Mouse (Mus musculus): ENCODE measurements around the gene Sbk3. TPM values are rescaled to one million over a fixed set of nuclear protein-coding genes. Genes with fewer than 3 reads are reported as not detected.

The Sbk3 gene
- polyA plus RNA-seq, 1 experiment from 2014 or later, result 0.13 TPM

- H3K4me3 ChIP-seq (replicated peaks), result no peak within 1 kb of the TSS
- peak within 1 kb of the TSS; percentile 100 for H3K27ac ChIP-seq
- no peaks in the 10 kb centered on the region for H3K27me3 ChIP-seq
- H3K4me1 ChIP-seq (replicated peaks), result peaks cover 63% of the 10 kb centered on the region
- no peaks in the 10 kb centered on the region for H3K9me3 ChIP-seq
- peaks cover 6% of the 10 kb centered on the region for H3K36me3 ChIP-seq
- H3K4me2 ChIP-seq (replicated peaks), result peak within 1 kb of the TSS; percentile 76
- 0 out of 2 replicates have a peak, but pooled peaks have one; percentile 8 for ATAC-seq
- H3K9ac ChIP-seq (replicated peaks), result peak within 1 kb of the TSS; percentile 70
- WGBS, result 2% methylated on average over 6 of the region's 6 CpGs
Measured at GRCm38 (mm10) chr7:4925441-4926381, 45.3 kb downstream of the Sbk3 start, which contains the start of gene Ssc5d. Gene Ssc5d, plus strand, starts transcription at chr7:4925785.

DNA sequence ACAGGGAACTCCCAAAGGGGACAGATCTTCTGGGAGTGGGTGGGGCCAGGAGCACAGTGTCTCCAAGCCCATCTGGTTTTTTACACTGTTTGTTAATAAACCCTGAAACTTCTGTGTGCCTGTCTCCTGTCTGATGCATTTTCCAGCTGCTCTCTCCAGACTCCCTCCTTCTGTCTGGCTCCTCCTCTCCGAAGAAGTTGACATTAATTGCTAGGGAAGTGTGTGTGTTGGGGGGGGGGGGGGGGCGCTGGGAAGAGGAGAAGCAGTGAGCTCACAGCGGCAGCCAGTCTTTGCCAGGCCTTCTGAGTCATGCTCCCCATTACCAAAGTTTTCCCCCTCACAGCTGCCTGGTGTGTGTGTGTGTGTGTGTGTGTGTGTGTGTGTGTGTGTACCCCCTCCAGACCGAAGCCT lies 46.1 kb downstream of the Sbk3 start:
- Histone ChIP-seq H3K4me2 (replicated peaks) (peak overlapping the region; percentile 76), H3K27me3 (no peaks in the 10 kb centered on the region), H3K36me3 (peaks cover 14% of the 10 kb centered on the region), H3K9me3 (no peaks in the 10 kb centered on the region), H3K27ac (peak overlapping the region; percentile 100), H3K4me3 (replicated peaks) (no peak overlapping the region), H3K9ac (replicated peaks) (peak overlapping the region; percentile 70; the same call in 1 of the 2 replicates), H3K4me1 (replicated peaks) (peaks cover 68% of the 10 kb centered on the region)
- 4% methylated on average over 3 of the region's 4 CpGs for WGBS
- no peak for ATAC-seq

DNA sequence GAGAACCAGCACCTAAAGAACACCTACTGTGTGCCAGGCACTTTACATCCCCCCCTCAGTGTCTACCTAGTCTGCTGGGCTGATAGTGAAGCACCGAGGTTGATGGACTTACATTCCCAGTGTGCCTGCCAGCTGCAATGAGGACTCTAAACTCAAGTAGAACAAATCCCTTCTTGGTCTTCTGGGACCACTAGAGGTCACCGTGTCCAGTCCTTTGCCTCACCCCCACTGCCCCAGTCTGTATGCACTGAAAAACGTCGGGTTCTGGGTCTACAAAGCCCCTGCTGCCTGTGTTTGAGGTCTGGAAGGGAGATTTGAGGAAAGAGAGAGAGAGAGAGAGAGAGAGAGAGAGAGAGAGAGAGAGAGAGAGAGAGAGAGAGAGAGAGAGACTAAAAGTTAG lies 46.5 kb downstream of the Sbk3 start:
- peak overlapping the region; percentile 100 for H3K27ac ChIP-seq
- H3K9me3 ChIP-seq, result no peaks in the 10 kb centered on the region
- H3K27me3 ChIP-seq, result no peaks in the 10 kb centered on the region
- ATAC-seq, result no peak
- peaks cover 68% of the 10 kb centered on the region for H3K4me1 ChIP-seq (replicated peaks)
- H3K9ac ChIP-seq (replicated peaks), result peak overlapping the region; percentile 70
- peak overlapping the region; percentile 42 for H3K4me3 ChIP-seq (replicated peaks)
- H3K36me3 ChIP-seq, result peaks cover 19% of the 10 kb centered on the region
- 5% methylated on average over 4 of the region's 4 CpGs for WGBS
- H3K4me2 ChIP-seq (replicated peaks), result peak overlapping the region; percentile 76

DNA sequence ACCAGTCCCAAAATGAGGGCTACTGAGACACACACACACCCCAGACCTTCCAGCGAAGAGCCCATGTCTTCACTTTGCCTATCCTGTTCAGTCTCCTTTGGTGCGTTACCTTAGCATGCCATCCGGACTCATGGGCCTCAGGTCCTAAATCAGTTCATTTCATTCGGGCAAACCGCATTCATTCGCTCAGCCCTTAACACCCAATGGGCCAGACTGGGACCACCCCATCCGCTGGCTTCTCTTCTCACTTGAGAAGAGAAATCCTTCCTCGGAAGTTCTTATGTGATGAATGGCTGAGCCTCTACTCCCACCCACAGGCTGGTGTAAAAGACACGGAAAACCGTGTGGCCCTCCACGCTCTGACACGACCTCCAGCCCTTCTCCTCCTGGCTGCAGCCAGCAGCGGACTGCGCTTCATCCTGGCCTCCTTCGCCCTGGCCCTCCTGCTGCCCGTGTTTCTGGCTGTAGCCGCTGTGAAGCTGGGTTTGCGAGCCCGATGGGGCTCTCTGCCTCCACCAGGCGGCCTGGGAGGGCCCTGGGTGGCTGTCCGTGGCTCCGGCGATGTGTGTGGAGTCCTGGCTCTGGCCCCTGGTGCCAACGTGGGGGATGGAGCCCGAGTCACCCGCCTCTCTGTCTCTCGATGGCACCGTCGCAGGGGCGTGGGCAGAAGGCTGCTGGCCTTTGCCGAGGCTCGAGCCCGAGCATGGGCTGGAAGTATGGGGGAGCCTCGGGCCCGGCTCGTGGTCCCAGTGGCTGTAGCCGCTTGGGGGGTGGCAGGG lies 47.2 kb downstream of the Sbk3 start:
- peak overlapping the region; percentile 76 for H3K4me2 ChIP-seq (replicated peaks)
- peaks cover 26% of the 10 kb centered on the region for H3K36me3 ChIP-seq
- WGBS, result 3% methylated on average over 37 of the region's 37 CpGs
- peak; percentile 21 for ATAC-seq
- H3K27me3 ChIP-seq, result no peaks in the 10 kb centered on the region
- H3K4me1 ChIP-seq (replicated peaks), result peaks cover 68% of the 10 kb centered on the region
- H3K4me3 ChIP-seq (replicated peaks), result peak overlapping the region; percentile 42
- H3K9ac ChIP-seq (replicated peaks), result peak overlapping the region; percentile 70
- H3K27ac ChIP-seq, result peak overlapping the region; percentile 100
- no peaks in the 10 kb centered on the region for H3K9me3 ChIP-seq

DNA sequence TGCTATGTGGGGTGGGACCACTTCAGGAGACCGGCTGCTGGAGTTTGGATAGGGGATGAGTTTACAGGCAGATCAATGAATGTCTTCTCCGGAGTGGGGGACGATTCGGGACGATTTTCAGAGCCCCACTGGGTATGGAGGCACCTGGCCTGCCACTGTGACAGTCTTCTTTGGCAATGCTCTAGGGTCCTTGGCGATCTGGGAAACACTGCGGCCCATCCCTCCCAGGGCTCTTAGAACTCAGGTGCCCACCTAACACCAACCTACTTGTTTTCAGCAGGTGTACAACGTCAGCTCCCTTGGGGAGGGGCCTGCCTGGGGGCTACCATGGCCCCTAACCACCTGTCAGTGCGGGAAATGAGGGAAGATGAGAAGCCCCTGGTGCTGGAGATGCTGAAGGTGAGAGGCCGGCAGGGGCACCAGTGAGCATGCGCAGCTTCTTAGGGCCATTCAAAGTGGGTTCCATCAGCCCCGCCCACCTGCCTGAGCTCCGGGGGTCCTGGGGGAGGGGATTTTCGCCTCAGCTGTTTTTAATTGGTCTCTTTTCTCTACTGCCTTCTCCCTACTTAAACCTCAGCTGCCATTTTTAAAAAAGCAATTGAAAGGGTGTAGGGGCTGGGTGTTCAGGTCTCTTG lies 47.9 kb downstream of the Sbk3 start:
- Histone ChIP-seq H3K27me3 (no peaks in the 10 kb centered on the region), H3K36me3 (peaks cover 33% of the 10 kb centered on the region), H3K4me2 (replicated peaks) (peak overlapping the region; percentile 76), H3K9ac (replicated peaks) (peak overlapping the region; percentile 74), H3K4me1 (replicated peaks) (peaks cover 68% of the 10 kb centered on the region), H3K9me3 (no peaks in the 10 kb centered on the region), H3K4me3 (replicated peaks) (peak overlapping the region; percentile 42), H3K27ac (peak overlapping the region; percentile 100)
- ATAC-seq, result peak; percentile 46
- 1% methylated on average over 14 of the region's 14 CpGs for WGBS

DNA sequence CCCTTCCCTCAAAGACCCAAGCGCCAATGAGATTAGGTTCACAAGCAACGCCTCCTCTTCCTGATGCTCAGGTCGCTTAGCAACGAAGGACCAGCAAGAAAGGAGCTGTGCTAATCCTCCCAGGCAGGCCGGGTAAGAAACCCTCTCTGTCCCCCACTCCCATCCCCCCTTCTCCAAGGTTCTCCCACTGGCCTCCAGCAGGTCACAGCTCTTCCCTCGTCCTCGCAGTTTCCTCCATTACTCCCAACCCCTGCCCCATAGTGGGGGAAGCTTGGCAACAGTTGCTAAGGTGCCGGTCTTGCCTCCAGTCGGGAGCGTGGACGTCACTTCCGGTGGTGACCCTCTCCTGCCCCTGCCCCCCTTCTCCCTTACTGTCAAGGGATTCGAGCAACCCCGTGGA lies 48.5 kb downstream of the Sbk3 start:
- ATAC-seq, result peak; percentile 82
- under 1% methylated on average over 14 of the region's 14 CpGs for WGBS
- peak overlapping the region; percentile 42 for H3K4me3 ChIP-seq (replicated peaks)

GRCm38 (mm10) chr7:4921824-4922482 lies 49.0 kb downstream of the Sbk3 start, which contains the start of gene Nat14:
Gene Nat14, plus strand, starts transcription at chr7:4922028.
- H3K27me3 ChIP-seq, result no peaks in the 10 kb centered on the region
- peak within 1 kb of the TSS; percentile 100 for H3K27ac ChIP-seq
- H3K4me1 ChIP-seq (replicated peaks), result peaks cover 76% of the 10 kb centered on the region
- H3K4me2 ChIP-seq (replicated peaks), result peak within 1 kb of the TSS; percentile 76
- peak within 1 kb of the TSS; percentile 42 for H3K4me3 ChIP-seq (replicated peaks)
- no peaks in the 10 kb centered on the region for H3K9me3 ChIP-seq
- H3K9ac ChIP-seq (replicated peaks), result peak within 1 kb of the TSS; percentile 74
- peak; percentile 0; the same call in 1 of the 2 replicates for ATAC-seq
- 23% methylated on average over 8 of the region's 8 CpGs for WGBS
- H3K36me3 ChIP-seq, result peaks cover 38% of the 10 kb centered on the region

More for the DNA sequence above, 48.5 kb downstream of the Sbk3 start:
- H3K9me3 ChIP-seq, result no peaks in the 10 kb centered on the region
- peak overlapping the region; percentile 100 for H3K27ac ChIP-seq
- peaks cover 38% of the 10 kb centered on the region for H3K36me3 ChIP-seq
- H3K9ac ChIP-seq (replicated peaks), result peak overlapping the region; percentile 74
- peaks cover 72% of the 10 kb centered on the region for H3K4me1 ChIP-seq (replicated peaks)
- no peaks in the 10 kb centered on the region for H3K27me3 ChIP-seq
- peak overlapping the region; percentile 76 for H3K4me2 ChIP-seq (replicated peaks)

DNA sequence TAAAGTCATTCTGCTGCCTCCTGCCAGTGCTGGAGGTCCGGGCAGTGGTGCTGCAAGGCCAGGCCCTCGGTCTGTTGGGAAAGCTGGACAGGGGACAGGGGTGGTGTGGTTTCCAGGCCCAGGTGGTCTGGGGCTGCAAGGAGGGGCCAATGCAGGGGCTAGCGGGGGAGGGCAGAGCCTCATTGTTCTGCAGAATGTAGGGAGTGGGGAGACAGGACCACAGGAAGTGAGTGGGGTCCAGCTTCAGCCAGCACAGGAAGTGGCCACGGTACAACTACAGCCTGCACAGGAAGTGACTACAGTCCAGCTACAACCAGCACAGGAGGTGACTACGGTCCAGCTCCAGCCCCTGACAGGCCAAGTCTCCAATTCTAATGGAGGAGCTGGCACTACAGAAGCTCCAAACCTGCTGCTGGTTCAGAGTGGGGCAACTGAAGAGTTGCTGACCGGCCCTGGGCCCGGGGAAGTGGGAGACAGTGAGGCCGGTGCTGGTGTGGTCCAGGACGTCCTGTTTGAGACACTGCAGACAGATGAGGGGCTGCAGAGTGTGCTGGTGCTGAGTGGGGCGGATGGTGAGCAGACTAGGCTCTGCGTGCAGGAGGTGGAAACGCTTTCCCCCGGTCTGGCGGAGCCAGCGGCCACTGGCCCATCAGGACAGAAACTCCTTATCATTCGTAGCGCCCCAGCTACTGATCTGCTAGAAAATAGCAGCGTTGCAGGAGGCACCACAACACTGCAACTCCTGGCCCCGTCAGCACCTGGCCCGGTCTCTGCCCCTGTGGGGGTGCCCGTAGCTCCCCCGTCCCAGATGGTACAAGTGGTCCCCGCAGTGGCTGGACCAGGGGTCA lies 49.8 kb downstream of the Sbk3 start:
- Histone ChIP-seq H3K4me3 (replicated peaks) (0 out of 2 replicates have a peak overlapping the region, but pooled peaks have one; percentile 42), H3K36me3 (peaks cover 38% of the 10 kb centered on the region), H3K27ac (peak overlapping the region; percentile 100), H3K9ac (replicated peaks) (peak overlapping the region; percentile 58), H3K9me3 (no peaks in the 10 kb centered on the region), H3K4me1 (replicated peaks) (peaks cover 76% of the 10 kb centered on the region), H3K27me3 (no peaks in the 10 kb centered on the region), H3K4me2 (replicated peaks) (peak overlapping the region; percentile 76)
- no peak for ATAC-seq
- 58% methylated on average over 23 of the region's 23 CpGs for WGBS

GRCm38 (mm10) chr7:4920496-4920895 lies 50.5 kb downstream of the Sbk3 start:
- WGBS, result 92% methylated on average over 19 of the region's 19 CpGs
- peak overlapping the region; percentile 58; the same call in 1 of the 2 replicates for H3K9ac ChIP-seq (replicated peaks)

GRCm38 (mm10) chr7:4919971-4920370 lies 51.0 kb downstream of the Sbk3 start:
- Histone ChIP-seq H3K36me3 (peaks cover 38% of the 10 kb centered on the region), H3K4me3 (replicated peaks) (no peak overlapping the region), H3K4me2 (replicated peaks) (no peak overlapping the region), H3K9me3 (no peaks in the 10 kb centered on the region), H3K27me3 (no peaks in the 10 kb centered on the region), H3K27ac (no peak overlapping the region), H3K4me1 (replicated peaks) (peaks cover 69% of the 10 kb centered on the region), H3K9ac (replicated peaks) (no peak overlapping the region)
- 89% methylated on average over 21 of the region's 21 CpGs for WGBS
- no peak for ATAC-seq

More at GRCm38 (mm10) chr7:4920496-4920895, 50.5 kb downstream of the Sbk3 start:
- Histone ChIP-seq H3K4me3 (replicated peaks) (no peak overlapping the region), H3K27me3 (no peaks in the 10 kb centered on the region), H3K4me1 (replicated peaks) (peaks cover 74% of the 10 kb centered on the region), H3K36me3 (peaks cover 38% of the 10 kb centered on the region), H3K9me3 (no peaks in the 10 kb centered on the region), H3K4me2 (replicated peaks) (0 out of 2 replicates have a peak overlapping the region, but pooled peaks have one; percentile 76), H3K27ac (peak overlapping the region; percentile 100)
- ATAC-seq, result no peak

All from midbrain, embryonic 13.5 days (tissue).